Mouse (Mus musculus): ENCODE measurements around the gene Gtf2a2. TPM values are rescaled to one million over a fixed set of nuclear protein-coding genes. Genes with fewer than 3 reads are reported as not detected.
A peak's percentile ranks its signal among the peaks of the same experiment; 100 is the strongest.

The Gtf2a2 gene
- total and polyA plus RNA-seq, 2 experiments from 2014 or later = 104 to 213 TPM

- Histone ChIP-seq H3K27ac (ENCODE audit: low read depth, low read length) (no peak overlapping the region), H3K27me3 (ENCODE audit: insufficient read depth, low read length) (no peaks in the 10 kb centered on the region), H3K4me3 (ENCODE audit: low read depth, low read length) (no peak overlapping the region), H3K36me3 (ENCODE audit: insufficient read depth, low read length) (peaks cover 56% of the 10 kb centered on the region), H3K4me2 (ENCODE audit: low read depth, low read length, poor library complexity, severe bottlenecking) (no peak overlapping the region), H3K9ac (replicated peaks; ENCODE audit: low read length, poor library complexity, severe bottlenecking) (no peak overlapping the region), H3K4me1 (ENCODE audit: insufficient read depth, low read length) (no peaks in the 10 kb centered on the region), H3K9me3 (ENCODE audit: low read length) (no peaks in the 10 kb centered on the region)
- no peak for DNase-seq (ENCODE audit: low spot score)
- WGBS = 91% methylated on average over 1 of the region's 1 CpGs
- peak; percentile 48 for TF ChIP-seq CTCF (IDR thresholded peaks at IDR 0.05)
- ATAC-seq (ENCODE audit: low FRiP score) = no peak
Observed at GRCm38 (mm10) chr9:69999318-69999717, 13.0 kb upstream of the Gtf2a2 start.

GRCm38 (mm10) chr9:70003516-70003915, 8.8 kb upstream of the Gtf2a2 start:
- ATAC-seq (ENCODE audit: low FRiP score) = no peak
- Histone ChIP-seq H3K9me3 (ENCODE audit: low read length) (no peaks in the 10 kb centered on the region), H3K9ac (replicated peaks; ENCODE audit: low read length, poor library complexity, severe bottlenecking) (no peak overlapping the region), H3K27ac (ENCODE audit: low read depth, low read length) (no peak overlapping the region), H3K4me3 (ENCODE audit: low read depth, low read length) (no peak overlapping the region), H3K36me3 (ENCODE audit: insufficient read depth, low read length) (peaks cover 47% of the 10 kb centered on the region), H3K27me3 (ENCODE audit: insufficient read depth, low read length) (no peaks in the 10 kb centered on the region), H3K4me2 (ENCODE audit: low read depth, low read length, poor library complexity, severe bottlenecking) (no peak overlapping the region), H3K4me1 (ENCODE audit: insufficient read depth, low read length) (no peaks in the 10 kb centered on the region)
- 92% methylated on average over 10 of the region's 10 CpGs for WGBS
- no peak for DNase-seq (ENCODE audit: low spot score)
- no peak for TF ChIP-seq CTCF (IDR thresholded peaks at IDR 0.05)

- Histone ChIP-seq H3K4me2 (ENCODE audit: low read depth, low read length, poor library complexity, severe bottlenecking) (no peak overlapping the region), H3K27ac (ENCODE audit: low read depth, low read length) (no peak overlapping the region), H3K36me3 (ENCODE audit: insufficient read depth, low read length) (peaks cover 30% of the 10 kb centered on the region), H3K27me3 (ENCODE audit: insufficient read depth, low read length) (no peaks in the 10 kb centered on the region), H3K4me1 (ENCODE audit: insufficient read depth, low read length) (no peaks in the 10 kb centered on the region), H3K9me3 (ENCODE audit: low read length) (no peaks in the 10 kb centered on the region), H3K9ac (replicated peaks; ENCODE audit: low read length, poor library complexity, severe bottlenecking) (no peak overlapping the region), H3K4me3 (ENCODE audit: low read depth, low read length) (no peak overlapping the region)
- ATAC-seq (ENCODE audit: low FRiP score) (no peak), DNase-seq (ENCODE audit: low spot score) (no peak)
- 92% methylated on average over 5 of the region's 5 CpGs for WGBS
- no peak for TF ChIP-seq CTCF (IDR thresholded peaks at IDR 0.05)
Observed at GRCm38 (mm10) chr9:70006984-70007383, 5.4 kb upstream of the Gtf2a2 start.

- Histone ChIP-seq H3K9me3 (ENCODE audit: low read length) (no peaks in the 10 kb centered on the region), H3K27ac (ENCODE audit: low read depth, low read length) (no peak overlapping the region), H3K36me3 (ENCODE audit: insufficient read depth, low read length) (peaks cover 25% of the 10 kb centered on the region), H3K4me2 (ENCODE audit: low read depth, low read length, poor library complexity, severe bottlenecking) (no peak overlapping the region), H3K4me3 (ENCODE audit: low read depth, low read length) (no peak overlapping the region), H3K4me1 (ENCODE audit: insufficient read depth, low read length) (no peaks in the 10 kb centered on the region), H3K9ac (replicated peaks; ENCODE audit: low read length, poor library complexity, severe bottlenecking) (no peak overlapping the region), H3K27me3 (ENCODE audit: insufficient read depth, low read length) (no peaks in the 10 kb centered on the region)
- WGBS = 92% methylated on average over 14 of the region's 14 CpGs
- no peak for TF ChIP-seq CTCF (IDR thresholded peaks at IDR 0.05)
- DNase-seq (ENCODE audit: low spot score) (no peak), ATAC-seq (ENCODE audit: low FRiP score) (no peak)
Observed at GRCm38 (mm10) chr9:70007506-70008248, 4.7 kb upstream of the Gtf2a2 start.

- WGBS = 90% methylated on average over 8 of the region's 8 CpGs
- peaks cover 5% of the 10 kb centered on the region for H3K4me1 ChIP-seq (ENCODE audit: insufficient read depth, low read length)
- no peak overlapping the region for H3K4me3 ChIP-seq (ENCODE audit: low read depth, low read length)
- no peak overlapping the region for H3K9ac ChIP-seq (replicated peaks; ENCODE audit: low read length, poor library complexity, severe bottlenecking)
- peaks cover 13% of the 10 kb centered on the region for H3K36me3 ChIP-seq (ENCODE audit: insufficient read depth, low read length)
- DNase-seq (ENCODE audit: low spot score) (no peak), ATAC-seq (ENCODE audit: low FRiP score) (no peak)
- no peak overlapping the region for H3K27ac ChIP-seq (ENCODE audit: low read depth, low read length)
- no peak for TF ChIP-seq CTCF (IDR thresholded peaks at IDR 0.05)
- no peaks in the 10 kb centered on the region for H3K27me3 ChIP-seq (ENCODE audit: insufficient read depth, low read length)
- H3K4me2 ChIP-seq (ENCODE audit: low read depth, low read length, poor library complexity, severe bottlenecking) = no peak overlapping the region
- no peaks in the 10 kb centered on the region for H3K9me3 ChIP-seq (ENCODE audit: low read length)
Observed at GRCm38 (mm10) chr9:70009754-70010304, 2.5 kb upstream of the Gtf2a2 start.

- H3K4me3 ChIP-seq (ENCODE audit: low read depth, low read length) = no peak overlapping the region
Observed at GRCm38 (mm10) chr9:70010781-70011473, 1.4 kb upstream of the Gtf2a2 start.

More at GRCm38 (mm10) chr9:70010781-70011473, 1.4 kb upstream of the Gtf2a2 start:
- no peaks in the 10 kb centered on the region for H3K9me3 ChIP-seq (ENCODE audit: low read length)
- WGBS = 92% methylated on average over 5 of the region's 5 CpGs
- no peak overlapping the region for H3K9ac ChIP-seq (replicated peaks; ENCODE audit: low read length, poor library complexity, severe bottlenecking)
- ATAC-seq (ENCODE audit: low FRiP score) (no peak), DNase-seq (ENCODE audit: low spot score) (no peak)
- H3K36me3 ChIP-seq (ENCODE audit: insufficient read depth, low read length) = peaks cover 13% of the 10 kb centered on the region
- no peak overlapping the region for H3K4me2 ChIP-seq (ENCODE audit: low read depth, low read length, poor library complexity, severe bottlenecking)
- TF ChIP-seq CTCF (IDR thresholded peaks at IDR 0.05) = no peak
- H3K4me1 ChIP-seq (ENCODE audit: insufficient read depth, low read length) = peaks cover 5% of the 10 kb centered on the region
- H3K27me3 ChIP-seq (ENCODE audit: insufficient read depth, low read length) = no peaks in the 10 kb centered on the region
- no peak overlapping the region for H3K27ac ChIP-seq (ENCODE audit: low read depth, low read length)

Measured in midbrain, postnatal 0 days (tissue).